Mouse (Mus musculus) midbrain, embryonic 14.5 days (tissue): ENCODE results near the gene Myo15. TPM values are rescaled to one million over a fixed set of nuclear protein-coding genes. Genes with fewer than 3 reads are reported as not detected.
"Not testable (repeated sequence)": the region's sequence is repeated elsewhere in the genome, so short reads cannot be mapped to it uniquely, and the experiment has no call there.

ENCODE experiments used
- ATAC-seq: fragments of 200-750 bp; cut with Nextera tagmentation; 2 replicates; pipeline ENCODE4 v1.8.0; 2017; ENCODE audit warnings: moderate number of reproducible peaks, moderate library complexity; ENCODE audit not compliant: low FRiP score, low TSS enrichment
- DNase-seq: peaks from one replicate; pipeline ENCODE4 v3.0.0-alpha.2; 2015
- H3K27ac ChIP-seq: fragments of 300-500 bp; sonication (generic); replicated peaks from 2 replicates; pipeline ENCODE4 v1.5.1; 2014; ENCODE audit warnings: mild to moderate bottlenecking, low read depth, low read length, moderate library complexity
- H3K27me3 ChIP-seq: fragments of 300-500 bp; sonication (generic); 2 replicates; pipeline ENCODE4 v1.6.1; 2014; ENCODE audit warnings: low read length, control low read depth, mixed read lengths; ENCODE audit not compliant: control insufficient read depth, insufficient read depth
- H3K36me3 ChIP-seq: fragments of 300-500 bp; sonication (generic); 2 replicates; pipeline ENCODE4 v1.6.1; 2014; ENCODE audit warnings: low read length, control low read depth; ENCODE audit not compliant: control insufficient read depth, insufficient read depth
- H3K4me1 ChIP-seq: fragments of 300-500 bp; sonication (generic); 2 replicates; pipeline ENCODE4 v1.6.1; 2014; ENCODE audit warnings: mild to moderate bottlenecking, antibody characterized with exemption, low read length, control low read depth; ENCODE audit not compliant: control insufficient read depth, insufficient read depth
- H3K4me2 ChIP-seq: fragments of 300-500 bp; sonication (generic); 2 replicates; pipeline ENCODE4 v1.6.1; 2014; ENCODE audit warnings: mild to moderate bottlenecking, low read length, moderate library complexity
- H3K4me3 ChIP-seq: fragments of 300-500 bp; sonication (generic); replicated peaks from 2 replicates; pipeline ENCODE4 v1.5.1; 2014; ENCODE audit warnings: low read depth, low read length
- H3K9ac ChIP-seq: fragments of 300-500 bp; sonication (generic); replicated peaks from 2 replicates; pipeline ENCODE4 v1.6.1; 2014; ENCODE audit warnings: mild to moderate bottlenecking, low read length, moderate library complexity
- H3K9me3 ChIP-seq: fragments of 300-500 bp; sonication (generic); 2 replicates; pipeline ENCODE4 v1.6.1; 2016; ENCODE audit warnings: low read length, control low read depth, mixed read lengths; ENCODE audit not compliant: control insufficient read depth
- WGBS: fragments of 180-500 bp; shearing (Covaris S2); extraction: QIAGEN DNeasy Blood & Tissue Kit; methylation state at CpG from one replicate; pipeline ENCODE4 v1.1.7; 2014; 5-methylcytosine and 5-hydroxymethylcytosine counted together
- polyA plus RNA-seq: library from polyadenylated mRNA; unstranded; fragments of >200 nt; fragmentation: Nextera tagmentation; extraction: Ambion mirVana; gene quantifications from 2 replicates; pipeline ENCODE4 v1.2.1, GENCODE M21; 2014

Gene Myo15
- not detected in 2 replicates for polyA plus RNA-seq

GRCm38 (mm10) chr11:60469039-60469438 is at the start of gene Myo15:
Gene Myo15 (plus strand): TSS chr11:60469339.
- 89% methylated on average over 3 of the region's 3 CpGs for WGBS
- H3K4me2 ChIP-seq, result no peak within 1 kb of the TSS
- H3K27me3 ChIP-seq, result no peaks in the 10 kb centered on the region
- no peak within 1 kb of the TSS for H3K4me3 ChIP-seq
- DNase-seq, result no peak
- no peaks in the 10 kb centered on the region for H3K4me1 ChIP-seq
- ATAC-seq, result no peak
- H3K36me3 ChIP-seq, result peaks cover 62% of the 10 kb centered on the region
- H3K27ac ChIP-seq, result no peak within 1 kb of the TSS
- H3K9ac ChIP-seq, result no peak within 1 kb of the TSS
- no peaks in the 10 kb centered on the region for H3K9me3 ChIP-seq

GRCm38 (mm10) chr11:60422046-60422668 is 47.0 kb upstream of the Myo15 start:
- DNase-seq, result peak; percentile 47
- H3K4me3 ChIP-seq, result no peak overlapping the region
- H3K27ac ChIP-seq, result no peak overlapping the region
- no peak overlapping the region for H3K4me2 ChIP-seq
- H3K36me3 ChIP-seq, result peaks cover 5% of the 10 kb centered on the region; the same call in 1 of the 2 replicates
- WGBS, result 73% methylated on average over 5 of the region's 6 CpGs
- H3K4me1 ChIP-seq, result peaks cover 5% of the 10 kb centered on the region
- no peaks in the 10 kb centered on the region for H3K9me3 ChIP-seq
- ATAC-seq, result no peak
- H3K9ac ChIP-seq, result no peak overlapping the region
- no peaks in the 10 kb centered on the region for H3K27me3 ChIP-seq

GRCm38 (mm10) chr11:60423006-60423405 is 46.1 kb upstream of the Myo15 start:
- Histone ChIP-seq H3K27ac (no peak overlapping the region), H3K4me3 (no peak overlapping the region), H3K4me1 (peaks cover 5% of the 10 kb centered on the region), H3K36me3 (peaks cover 5% of the 10 kb centered on the region; the same call in 1 of the 2 replicates), H3K27me3 (no peaks in the 10 kb centered on the region), H3K9ac (no peak overlapping the region), H3K9me3 (no peaks in the 10 kb centered on the region), H3K4me2 (no peak overlapping the region)
- 77% methylated on average over 1 of the region's 1 CpGs for WGBS
- no peak for DNase-seq
- no peak for ATAC-seq

- ATAC-seq, result no peak
- DNase-seq, result no peak
These were observed 42.7 kb upstream of the Myo15 start for GRCm38 (mm10) chr11:60426417-60426816.

GRCm38 (mm10) chr11:60427628-60428027 is 41.5 kb upstream of the Myo15 start:
- Histone ChIP-seq H3K36me3 (peaks cover 18% of the 10 kb centered on the region), H3K9me3 (no peaks in the 10 kb centered on the region), H3K27me3 (no peaks in the 10 kb centered on the region), H3K4me1 (no peaks in the 10 kb centered on the region), H3K9ac (no peak overlapping the region), H3K4me2 (no peak overlapping the region), H3K4me3 (no peak overlapping the region), H3K27ac (no peak overlapping the region)
- DNase-seq (no peak), ATAC-seq (no peak)
- WGBS, result 96% methylated on average over 3 of the region's 3 CpGs

More at GRCm38 (mm10) chr11:60426417-60426816, 42.7 kb upstream of the Myo15 start:
- no peaks in the 10 kb centered on the region for H3K27me3 ChIP-seq
- H3K27ac ChIP-seq, result no peak overlapping the region
- H3K4me2 ChIP-seq, result no peak overlapping the region
- WGBS, result 80% methylated on average over 1 of the region's 1 CpGs
- H3K36me3 ChIP-seq, result peaks cover 11% of the 10 kb centered on the region
- H3K4me1 ChIP-seq, result no peaks in the 10 kb centered on the region
- no peak overlapping the region for H3K9ac ChIP-seq
- H3K9me3 ChIP-seq, result no peaks in the 10 kb centered on the region
- no peak overlapping the region for H3K4me3 ChIP-seq

- H3K9ac ChIP-seq, result no peak overlapping the region
- no peaks in the 10 kb centered on the region for H3K4me1 ChIP-seq
- H3K27ac ChIP-seq, result no peak overlapping the region
- H3K4me2 ChIP-seq, result no peak overlapping the region
- ATAC-seq (no peak), DNase-seq (no peak)
- no peak overlapping the region for H3K4me3 ChIP-seq
- H3K9me3 ChIP-seq, result no peaks in the 10 kb centered on the region
- no peaks in the 10 kb centered on the region for H3K27me3 ChIP-seq
- peaks cover 60% of the 10 kb centered on the region for H3K36me3 ChIP-seq
These were observed 35.6 kb upstream of the Myo15 start for GRCm38 (mm10) chr11:60433501-60433900.

GRCm38 (mm10) chr11:60435133-60435532 is 34.0 kb upstream of the Myo15 start:
- H3K36me3 ChIP-seq, result peaks cover 64% of the 10 kb centered on the region

GRCm38 (mm10) chr11:60436618-60437017 is 32.5 kb upstream of the Myo15 start:
- Histone ChIP-seq H3K9me3 (no peaks in the 10 kb centered on the region), H3K27me3 (no peaks in the 10 kb centered on the region), H3K9ac (no peak overlapping the region), H3K36me3 (peaks cover 74% of the 10 kb centered on the region), H3K4me3 (no peak overlapping the region), H3K4me1 (no peaks in the 10 kb centered on the region), H3K27ac (no peak overlapping the region), H3K4me2 (no peak overlapping the region)
- ATAC-seq, result no peak
- WGBS, result 91% methylated on average over 3 of the region's 3 CpGs
- no peak for DNase-seq

More at GRCm38 (mm10) chr11:60435133-60435532, 34.0 kb upstream of the Myo15 start:
- Histone ChIP-seq H3K4me2 (no peak overlapping the region), H3K27me3 (no peaks in the 10 kb centered on the region), H3K4me3 (no peak overlapping the region), H3K27ac (no peak overlapping the region), H3K4me1 (no peaks in the 10 kb centered on the region), H3K9me3 (no peaks in the 10 kb centered on the region), H3K9ac (no peak overlapping the region)
- DNase-seq (no peak), ATAC-seq (no peak)
- WGBS, result 100% methylated on average over 1 of the region's 1 CpGs

GRCm38 (mm10) chr11:60439621-60440020 is 29.5 kb upstream of the Myo15 start:
- H3K4me1 ChIP-seq, H3K4me3 ChIP-seq, H3K4me2 ChIP-seq, ATAC-seq, H3K9ac ChIP-seq, H3K27ac ChIP-seq, DNase-seq, H3K27me3 ChIP-seq, H3K9me3 ChIP-seq: not testable (repeated sequence)
- WGBS, result 29% methylated on average over 1 of the region's 1 CpGs
- H3K36me3 ChIP-seq, result peaks cover 72% of the 10 kb centered on the region
